Mouse (Mus musculus) urinary bladder, postnatal 14 days (tissue): ENCODE data around the gene Rapgef3.
A peak's percentile ranks its signal among the peaks of the same experiment; 100 is the strongest.

Source experiments
- DNase-seq: peaks from one replicate; pipeline ENCODE4 v3.0.0; 2021; ENCODE audit warnings: low spot score

Gene Rapgef3

GRCm38 (mm10) chr15:97746278-97746677 lies 21.5 kb downstream of the Rapgef3 start:
- no peak for DNase-seq

DNA sequence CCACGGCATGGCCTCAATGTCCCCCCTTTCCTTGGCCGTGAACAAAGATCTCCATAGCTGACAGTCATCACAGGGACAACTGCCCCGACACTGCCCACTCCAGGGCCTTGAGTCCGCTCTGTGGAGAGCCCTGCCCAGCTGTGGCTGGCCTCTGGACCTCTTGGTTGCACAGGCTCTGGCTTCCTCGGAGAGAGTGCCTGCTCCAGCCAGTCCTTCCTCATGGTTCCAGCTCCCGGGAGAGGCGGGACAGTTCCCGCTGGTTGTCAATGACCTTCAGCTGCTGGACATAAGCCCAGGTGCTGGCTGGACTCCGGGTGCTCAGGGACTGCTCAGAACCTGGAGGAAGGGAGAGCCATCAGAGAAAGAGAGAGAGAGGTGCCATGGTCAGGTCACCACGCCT lies 22.4 kb downstream of the Rapgef3 start:
- peak; percentile 47 for DNase-seq

DNA sequence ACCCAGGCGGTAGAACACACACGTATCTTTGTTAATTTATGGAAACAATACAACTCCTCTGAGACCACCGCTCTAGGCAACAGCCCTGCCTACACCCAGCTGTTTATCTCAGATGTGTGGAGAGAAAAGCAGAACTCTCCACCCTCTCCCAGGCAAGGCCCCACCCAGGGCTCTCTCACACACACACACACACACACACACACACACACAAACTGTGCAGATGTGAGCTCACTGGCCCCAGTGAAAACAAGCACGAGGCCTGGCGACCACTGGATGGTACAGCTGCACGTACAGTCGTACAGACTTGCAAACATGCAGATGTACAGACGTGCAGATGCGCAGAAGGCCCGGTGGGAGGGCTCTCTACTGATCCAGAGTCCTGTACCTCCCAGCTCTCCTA lies 22.8 kb downstream of the Rapgef3 start:
- no peak for DNase-seq

DNA sequence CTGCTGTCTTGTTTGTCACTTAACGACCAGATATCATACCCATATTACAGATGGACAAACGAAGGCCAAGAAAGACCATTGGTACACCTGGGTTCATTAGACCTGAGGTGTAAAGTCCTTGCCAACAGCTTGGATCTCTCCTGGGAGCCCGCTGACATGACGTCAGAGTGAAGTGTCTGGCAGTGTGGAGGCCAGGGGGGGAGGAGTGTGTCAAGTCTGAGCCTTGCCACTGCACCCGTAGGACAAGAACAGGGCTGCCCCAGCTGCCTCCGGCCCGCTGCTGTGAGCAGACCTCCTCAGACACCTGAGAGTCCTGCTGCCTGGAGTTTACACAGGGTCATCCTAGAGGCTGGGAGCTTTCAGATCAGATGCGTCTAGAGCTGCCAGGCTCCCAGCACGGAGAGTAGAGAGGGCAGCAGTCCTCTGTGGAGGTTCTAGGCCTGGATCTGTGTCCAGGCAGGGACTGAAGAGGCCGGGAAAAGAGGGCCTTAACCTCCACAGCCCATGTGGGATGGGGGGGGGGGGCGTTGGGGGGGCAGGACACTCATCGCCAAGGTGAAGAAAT lies 23.7 kb downstream of the Rapgef3 start:
- DNase-seq: no peak

DNA sequence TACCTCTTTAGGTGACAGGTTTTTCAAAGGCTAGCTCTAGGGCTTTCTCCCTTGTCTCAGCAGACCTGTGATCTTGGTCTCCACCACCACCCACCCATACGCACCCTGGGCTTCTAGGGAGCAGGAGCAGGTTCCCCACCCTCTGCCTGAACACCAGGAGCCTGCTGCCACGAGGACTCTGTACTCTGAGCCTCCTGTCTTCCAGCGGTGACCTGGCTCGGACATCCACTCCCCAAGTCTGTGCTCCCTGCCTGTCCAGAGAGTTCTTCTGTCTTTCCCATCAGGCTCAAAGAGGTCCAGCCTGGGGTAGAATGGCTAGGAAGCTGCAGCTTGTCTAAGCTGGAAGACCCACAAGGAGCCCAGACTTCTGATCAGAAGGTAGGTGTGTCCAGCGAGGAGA lies 24.6 kb downstream of the Rapgef3 start:
- DNase-seq: no peak

DNA sequence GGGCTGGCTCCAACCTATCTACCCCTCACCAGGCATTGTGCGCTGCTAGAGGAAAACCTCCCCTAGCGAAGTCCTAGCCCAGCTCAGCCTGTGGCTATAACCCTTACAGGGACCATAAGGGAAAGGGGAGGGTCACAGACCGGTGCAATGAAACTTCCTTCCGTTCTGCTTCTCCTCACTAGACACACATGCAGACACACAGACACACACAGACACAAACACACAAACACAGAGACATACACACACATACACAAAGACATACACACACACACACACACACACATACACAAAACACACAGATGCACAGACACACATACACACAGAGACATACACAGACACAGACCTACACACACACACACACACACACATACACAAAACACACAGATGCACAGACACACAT lies 25.2 kb downstream of the Rapgef3 start:
- DNase-seq: no peak

DNA sequence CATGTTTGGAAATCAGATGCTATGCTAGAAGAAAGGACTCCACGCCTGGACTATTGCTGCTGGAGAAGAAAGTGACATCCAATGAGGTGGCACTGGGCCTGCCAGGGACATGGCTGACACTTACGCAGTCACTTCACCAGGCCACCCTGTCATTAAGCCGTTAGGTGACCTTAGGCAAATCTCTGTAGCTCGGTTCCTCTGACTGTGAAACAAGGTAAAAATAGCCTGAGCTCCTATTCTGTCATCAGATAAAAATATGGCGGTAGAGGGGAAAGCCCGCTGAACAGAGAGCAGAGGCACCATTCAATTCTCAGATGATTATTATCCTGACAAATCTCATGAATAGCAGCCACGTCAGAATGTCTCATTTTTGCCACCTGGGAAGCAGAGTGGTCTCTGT lies 25.7 kb downstream of the Rapgef3 start:
- no peak for DNase-seq

DNA sequence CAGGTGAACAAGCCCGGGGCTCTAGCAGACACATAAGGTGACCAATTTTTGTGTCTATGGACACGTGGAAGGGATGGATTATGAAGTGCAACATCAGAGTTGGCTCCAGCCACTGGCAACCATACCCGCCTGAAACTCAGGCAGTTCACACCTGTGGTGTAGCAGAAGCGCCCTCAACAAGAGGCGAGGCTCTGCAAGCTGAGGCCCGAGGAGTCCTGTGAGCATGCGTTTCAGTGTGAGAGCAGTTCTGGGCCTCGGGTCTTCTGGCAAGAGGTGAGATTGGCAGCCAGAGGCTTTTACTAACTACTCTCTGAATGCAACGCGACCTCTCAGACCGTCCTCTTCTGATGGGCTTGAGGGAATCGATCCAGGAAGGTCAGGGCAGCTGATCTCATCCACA lies 26.1 kb downstream of the Rapgef3 start:
- DNase-seq: no peak

DNA sequence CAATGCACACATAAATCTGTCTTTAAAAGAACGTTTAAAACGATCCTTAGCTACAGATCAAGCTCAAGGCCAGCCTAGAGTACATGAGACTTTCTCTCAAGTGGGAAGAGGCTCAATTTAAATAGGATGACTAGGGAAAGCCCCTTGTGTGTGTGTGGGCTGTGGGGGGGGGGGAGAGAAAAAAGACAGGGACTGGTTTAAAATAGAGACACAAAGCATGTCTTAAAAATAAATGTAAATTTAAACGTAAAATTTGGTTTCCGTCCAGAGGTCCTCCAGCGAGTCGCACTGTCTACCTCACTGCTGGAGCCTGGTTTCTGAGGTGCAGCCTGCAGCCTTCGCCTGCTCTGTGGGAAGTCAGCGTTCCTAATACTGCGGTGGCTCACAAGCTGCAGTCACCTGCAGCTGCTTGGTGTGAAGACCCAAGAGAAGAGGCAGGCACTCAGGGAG lies 27.5 kb downstream of the Rapgef3 start:
- DNase-seq: no peak

- DNase-seq: no peak
These were observed 28.8 kb downstream of the Rapgef3 start for GRCm38 (mm10) chr15:97738923-97739322.

GRCm38 (mm10) chr15:97731988-97732387 lies 35.8 kb downstream of the Rapgef3 start:
- no peak for DNase-seq

- no peak for DNase-seq
These were observed 36.7 kb downstream of the Rapgef3 start, which contains the start of gene Endou for GRCm38 (mm10) chr15:97731111-97731510. Endou (minus strand) TSS chr15:97731339.

GRCm38 (mm10) chr15:97730365-97730764 lies 37.4 kb downstream of the Rapgef3 start:
- DNase-seq: no peak

- DNase-seq: no peak
These were observed 39.0 kb downstream of the Rapgef3 start for GRCm38 (mm10) chr15:97728804-97729203.

DNA sequence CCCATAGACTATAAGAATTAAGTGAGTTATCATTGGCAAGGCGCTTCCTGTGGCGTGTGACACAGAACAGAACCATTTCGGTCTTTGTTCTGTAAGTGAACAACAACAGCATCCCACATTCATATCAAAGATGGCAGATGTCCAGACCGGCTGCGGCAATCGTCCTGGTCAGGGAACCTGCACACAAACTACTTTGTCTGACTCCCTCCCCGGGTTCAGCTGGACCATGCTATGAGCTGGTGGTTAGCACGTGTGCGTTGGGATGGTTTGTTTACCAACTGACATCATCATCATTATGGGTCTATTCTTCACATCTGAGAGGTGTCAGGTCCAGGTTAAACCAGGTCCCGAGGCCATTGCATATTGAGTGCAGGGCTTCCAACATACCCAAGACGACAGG lies 39.4 kb downstream of the Rapgef3 start:
- DNase-seq: no peak

DNA sequence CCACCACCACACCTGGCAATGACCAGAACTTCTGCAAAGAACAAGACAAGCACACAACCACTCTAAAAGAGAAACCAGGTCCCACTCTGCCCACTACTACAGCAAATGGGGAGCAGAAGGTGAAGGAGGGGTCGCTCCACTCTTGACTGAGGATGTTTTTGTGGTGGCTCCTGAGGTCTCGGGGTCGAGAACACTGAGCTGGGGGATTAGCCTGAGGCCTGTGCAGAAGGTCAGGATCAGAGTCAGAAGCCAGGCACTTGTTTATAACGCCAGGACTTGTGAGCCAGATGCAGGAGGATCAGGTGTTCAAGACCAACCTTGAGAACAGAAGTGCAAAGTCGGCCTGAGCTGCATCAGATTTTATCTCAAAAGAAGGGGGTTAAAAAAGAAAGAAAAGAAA lies 40.3 kb downstream of the Rapgef3 start:
- no peak for DNase-seq

GRCm38 (mm10) chr15:97727048-97727447 lies 40.7 kb downstream of the Rapgef3 start:
- peak; percentile 42 for DNase-seq

GRCm38 (mm10) chr15:97726310-97726709 lies 41.5 kb downstream of the Rapgef3 start:
- no peak for DNase-seq

GRCm38 (mm10) chr15:97725198-97725785 lies 42.5 kb downstream of the Rapgef3 start:
- DNase-seq: no peak

- peak; percentile 32 for DNase-seq
These were observed 43.2 kb downstream of the Rapgef3 start for GRCm38 (mm10) chr15:97724346-97725197.

- DNase-seq: no peak
These were observed 44.0 kb downstream of the Rapgef3 start for GRCm38 (mm10) chr15:97723536-97724345.

DNA sequence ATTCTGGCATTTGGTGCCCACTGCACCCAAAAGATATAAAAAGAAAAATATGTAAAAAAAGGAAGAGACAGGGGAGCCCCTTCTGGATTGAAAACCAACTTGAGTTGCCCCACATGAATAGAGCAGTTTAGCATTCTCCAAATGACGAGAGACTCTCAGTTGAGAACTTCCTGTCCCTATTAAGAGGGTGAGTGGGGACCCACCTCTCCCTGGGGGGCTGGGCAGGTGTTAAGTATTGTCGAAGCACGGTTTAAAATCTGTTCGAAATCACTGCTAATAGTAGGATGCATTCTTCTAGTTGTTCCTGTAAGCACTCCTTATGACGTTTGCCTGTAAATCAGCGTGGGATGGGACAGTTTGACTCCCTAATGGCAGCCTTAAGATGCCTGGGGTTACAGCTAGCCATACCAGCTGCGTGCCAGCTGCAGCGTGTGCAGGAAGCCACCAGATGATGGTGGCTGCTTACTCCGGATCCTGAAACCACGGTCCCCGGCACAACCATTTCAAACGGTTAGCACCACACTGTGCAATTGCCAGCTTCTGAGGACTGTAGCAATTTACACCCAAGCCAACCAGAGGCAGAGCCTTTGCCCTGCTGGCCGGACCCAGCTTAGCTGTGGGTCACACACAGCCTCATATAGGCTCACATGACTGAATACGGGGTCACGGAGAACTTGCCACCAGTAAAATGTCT lies 46.6 kb downstream of the Rapgef3 start:
- no peak for DNase-seq
